Mouse (Mus musculus): Measurements from ENCODE around the gene Rapgef4.

The Rapgef4 gene

GRCm38 (mm10) chr2:71982868-71983597, 2.0 kb downstream of the Rapgef4 start:
- no peak for DNase-seq (ENCODE audit: low read depth, low spot score)

GRCm38 (mm10) chr2:71985730-71986129, 4.7 kb downstream of the Rapgef4 start:
- no peak for DNase-seq (ENCODE audit: low read depth, low spot score)

DNA sequence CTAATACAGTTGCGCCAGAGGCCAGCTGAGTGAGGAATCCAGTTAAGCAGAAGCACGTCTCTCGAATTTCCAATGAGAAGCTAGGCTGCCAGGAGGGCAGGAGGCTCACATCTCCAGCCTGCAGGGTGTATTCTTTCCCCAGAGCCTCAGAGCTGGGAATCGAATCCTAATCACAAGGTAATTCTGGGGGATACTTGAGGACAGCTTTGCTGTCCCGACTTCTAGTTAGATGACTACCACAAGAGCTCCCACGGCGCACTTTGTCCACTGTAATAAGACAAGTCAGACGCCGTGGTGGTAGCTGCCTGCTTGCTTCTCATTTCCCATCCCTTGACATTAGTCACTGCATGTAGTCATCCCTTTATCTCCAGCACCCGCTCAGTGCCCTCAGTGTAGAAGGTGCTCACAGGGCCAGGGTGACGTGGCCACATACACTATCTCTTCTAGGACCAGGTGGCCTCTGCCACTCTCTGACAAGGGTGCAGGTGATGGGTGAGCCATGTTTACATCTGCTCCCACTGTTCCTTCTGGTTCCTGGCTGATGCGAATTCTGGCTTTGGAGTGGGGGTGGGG, 5.3 kb downstream of the Rapgef4 start:
- DNase-seq (ENCODE audit: low read depth, low spot score): no peak

- no peak for DNase-seq (ENCODE audit: low read depth, low spot score)
Observed at GRCm38 (mm10) chr2:71988572-71988971, 7.5 kb downstream of the Rapgef4 start.

- DNase-seq (ENCODE audit: low read depth, low spot score): no peak
Observed at GRCm38 (mm10) chr2:71992129-71992528, 11.1 kb downstream of the Rapgef4 start.

- DNase-seq (ENCODE audit: low read depth, low spot score): no peak
Observed at GRCm38 (mm10) chr2:71993729-71994423, 12.8 kb downstream of the Rapgef4 start.

- no peak for DNase-seq (ENCODE audit: low read depth, low spot score)
Observed at GRCm38 (mm10) chr2:71998531-71998930, 17.5 kb downstream of the Rapgef4 start.

- no peak for DNase-seq (ENCODE audit: low read depth, low spot score)
Observed at GRCm38 (mm10) chr2:72000102-72000501, 19.1 kb downstream of the Rapgef4 start.

DNA sequence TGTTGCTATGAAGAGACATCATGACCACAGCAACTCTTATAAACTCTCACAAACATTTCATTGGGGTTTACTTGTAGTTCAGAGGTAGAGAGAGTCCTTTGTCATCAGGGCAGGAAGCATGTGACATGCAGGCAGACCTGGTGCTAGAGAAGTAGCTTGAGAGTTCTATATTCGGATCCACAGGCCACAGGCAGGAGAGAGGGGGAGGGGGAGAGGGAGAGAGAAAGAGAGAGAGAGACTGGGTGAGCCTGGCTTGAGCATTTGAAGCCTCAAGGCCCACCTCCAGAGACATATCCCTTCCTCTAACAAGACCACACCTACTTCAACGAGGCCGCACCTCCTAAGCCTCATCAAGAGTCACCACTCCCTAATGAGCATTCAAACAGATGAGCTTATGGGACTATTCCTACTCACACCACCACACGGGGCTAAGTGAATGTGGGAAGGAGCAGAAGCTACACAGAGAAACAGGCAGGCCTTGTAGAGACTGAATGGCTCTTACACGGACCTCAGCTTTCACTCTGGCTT, 21.9 kb downstream of the Rapgef4 start:
- no peak for DNase-seq (ENCODE audit: low read depth, low spot score)

DNA sequence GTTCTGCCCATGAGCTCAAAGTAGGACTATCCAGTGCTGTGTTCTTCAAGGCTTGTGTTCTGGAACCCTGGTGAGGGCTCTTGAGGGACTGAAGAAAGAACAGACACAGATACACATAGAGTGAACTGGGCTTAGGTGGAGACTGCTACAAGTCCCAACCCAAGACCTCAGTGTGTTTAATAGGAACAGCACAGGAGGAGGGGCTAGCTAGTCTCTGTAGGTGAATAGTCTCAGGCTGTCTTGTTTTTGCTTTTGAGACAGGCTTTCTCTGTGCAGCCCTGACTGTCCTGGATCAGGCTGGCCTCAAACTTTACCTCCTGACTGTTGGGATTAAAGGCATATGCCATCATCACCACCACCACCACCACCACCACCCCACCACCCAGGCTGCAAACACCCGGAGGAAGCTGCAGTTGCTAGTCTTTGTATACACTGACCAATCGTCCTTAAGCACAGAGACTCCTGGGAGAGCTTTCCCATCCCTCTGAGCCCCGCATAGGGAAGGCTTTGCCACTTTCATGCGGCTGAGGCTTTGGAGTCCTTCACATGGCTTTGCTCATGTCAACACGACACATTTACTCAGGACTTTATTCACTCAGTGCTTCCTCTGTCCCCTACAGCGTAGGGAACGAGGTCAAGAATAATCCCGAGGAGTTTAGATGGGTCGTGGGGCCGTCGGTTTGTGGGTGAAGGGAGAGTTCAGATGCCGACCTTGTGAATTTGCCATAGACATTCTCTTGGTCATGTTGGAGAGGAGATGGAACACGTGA, 22.9 kb downstream of the Rapgef4 start:
- no peak for DNase-seq (ENCODE audit: low read depth, low spot score)

DNA sequence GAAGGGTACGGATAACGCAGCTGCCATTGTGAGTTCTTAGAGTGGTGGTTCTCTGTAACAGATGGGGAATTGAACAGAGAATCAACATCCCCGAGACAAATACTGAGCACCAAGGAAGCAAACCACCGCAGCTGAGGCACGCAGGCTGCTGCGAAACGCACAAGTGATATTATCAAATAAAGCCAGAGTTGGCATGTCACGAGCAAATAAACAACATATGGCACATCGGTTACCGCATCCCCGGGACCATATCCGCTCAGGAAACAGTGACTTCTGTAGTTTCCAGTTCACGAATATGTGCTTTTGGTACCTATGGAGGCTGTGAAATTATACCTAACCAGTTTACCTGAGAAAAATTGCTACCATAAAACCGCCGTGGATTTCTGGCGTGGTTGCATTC, 24.0 kb downstream of the Rapgef4 start:
- no peak for DNase-seq (ENCODE audit: low read depth, low spot score)

- no peak for DNase-seq (ENCODE audit: low read depth, low spot score)
Observed at GRCm38 (mm10) chr2:72009446-72010218, 28.6 kb downstream of the Rapgef4 start.

DNA sequence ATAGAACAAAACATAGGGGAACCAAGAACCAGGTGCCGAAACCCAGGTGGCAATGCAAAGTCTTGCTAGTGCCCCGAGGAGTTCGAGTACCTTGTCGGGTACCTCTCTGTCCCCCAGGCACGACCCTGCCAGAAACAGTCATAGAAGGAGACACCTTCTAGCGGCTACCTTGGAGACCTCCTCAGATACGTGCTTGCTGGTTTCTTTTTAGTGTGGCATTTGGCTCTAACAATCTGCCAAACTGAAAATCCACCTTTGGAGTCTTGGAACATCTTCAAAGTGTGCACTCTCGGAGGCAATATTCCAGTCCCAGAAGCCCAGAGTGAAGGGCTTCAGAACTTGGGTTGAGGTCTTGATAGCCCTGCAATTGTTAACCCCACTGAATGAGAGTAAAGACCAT, 34.3 kb downstream of the Rapgef4 start:
- DNase-seq (ENCODE audit: low read depth, low spot score): no peak

GRCm38 (mm10) chr2:72016013-72016412, 35.0 kb downstream of the Rapgef4 start:
- DNase-seq (ENCODE audit: low read depth, low spot score): no peak

DNA sequence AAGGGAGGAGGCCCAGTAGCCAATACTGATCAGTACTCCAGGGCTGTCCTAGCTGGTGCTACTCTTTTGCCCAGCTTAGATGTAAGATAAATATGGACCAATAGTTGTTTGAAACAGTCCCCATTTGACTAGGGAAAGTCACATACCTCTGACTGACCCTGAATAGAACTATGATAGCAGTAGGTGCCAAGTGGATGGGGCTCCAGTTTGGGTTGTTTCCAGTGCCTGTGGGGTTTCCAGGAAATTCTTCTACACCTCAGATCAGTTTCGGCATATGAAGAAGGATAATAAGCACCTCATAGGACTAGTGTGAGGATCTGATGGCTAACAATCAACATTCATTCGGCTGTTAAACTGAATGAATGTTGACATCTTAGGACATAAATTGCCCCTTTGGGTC, 36.1 kb downstream of the Rapgef4 start:
- DNase-seq (ENCODE audit: low read depth, low spot score): no peak

GRCm38 (mm10) chr2:72018736-72019135, 37.7 kb downstream of the Rapgef4 start:
- no peak for DNase-seq (ENCODE audit: low read depth, low spot score)

DNA sequence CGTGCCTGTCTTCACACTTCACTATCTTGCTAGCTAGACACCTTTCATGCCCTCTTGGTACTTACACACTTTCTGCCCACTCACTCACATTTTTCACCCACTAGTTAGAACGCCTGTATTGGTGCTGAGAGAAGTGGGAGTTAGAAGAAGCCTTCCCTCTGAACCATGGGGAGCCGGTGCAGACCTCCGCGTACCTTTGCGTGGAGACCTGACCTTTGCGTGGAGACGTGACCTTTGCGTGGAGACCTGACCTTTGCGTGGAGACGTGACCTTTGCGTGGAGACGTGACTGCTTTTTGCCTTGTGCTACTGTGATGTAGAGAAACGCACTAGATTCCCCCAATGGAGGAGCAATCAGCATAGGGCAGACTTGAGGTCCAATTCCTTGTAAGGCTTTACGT, 39.7 kb downstream of the Rapgef4 start:
- no peak for DNase-seq (ENCODE audit: low read depth, low spot score)

DNA sequence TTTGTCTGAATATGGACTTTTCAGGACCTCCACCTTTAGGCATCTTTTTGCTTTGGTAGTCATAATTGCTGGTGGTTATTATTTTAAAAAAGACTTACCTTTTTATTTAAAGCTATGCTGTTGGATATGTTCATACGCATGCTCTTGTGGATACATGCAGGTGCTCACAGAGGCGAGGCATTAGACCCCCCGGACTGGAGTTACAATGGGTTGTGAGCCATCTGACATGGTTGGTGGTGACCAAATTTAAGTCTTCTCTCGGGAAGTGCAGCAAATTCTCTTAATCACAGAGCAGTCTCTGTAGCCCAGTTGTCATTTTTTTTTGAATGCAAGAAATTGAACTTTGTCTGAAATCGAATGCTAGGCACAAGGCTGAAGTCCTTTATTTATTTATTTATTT, 40.4 kb downstream of the Rapgef4 start:
- DNase-seq (ENCODE audit: low read depth, low spot score): no peak

GRCm38 (mm10) chr2:72021845-72022244, 40.8 kb downstream of the Rapgef4 start:
- DNase-seq (ENCODE audit: low read depth, low spot score): no peak

- no peak for DNase-seq (ENCODE audit: low read depth, low spot score)
Observed at GRCm38 (mm10) chr2:72023791-72024190, 42.8 kb downstream of the Rapgef4 start.

GRCm38 (mm10) chr2:72025660-72026059, 44.6 kb downstream of the Rapgef4 start:
- no peak for DNase-seq (ENCODE audit: low read depth, low spot score)

All from forelimb bud, embryonic 11.5 days (tissue).